Mouse (Mus musculus) WW6 (cell line): ENCODE measurements around the gene Sdk2.
A peak's percentile ranks its signal among the peaks of the same experiment; 100 is the strongest.

Experiments used
- DNase-seq: peaks from one replicate; pipeline ENCODE4 v3.0.0-alpha.2; 2013; ENCODE audit warnings: low read depth, low spot score

Gene Sdk2

DNA sequence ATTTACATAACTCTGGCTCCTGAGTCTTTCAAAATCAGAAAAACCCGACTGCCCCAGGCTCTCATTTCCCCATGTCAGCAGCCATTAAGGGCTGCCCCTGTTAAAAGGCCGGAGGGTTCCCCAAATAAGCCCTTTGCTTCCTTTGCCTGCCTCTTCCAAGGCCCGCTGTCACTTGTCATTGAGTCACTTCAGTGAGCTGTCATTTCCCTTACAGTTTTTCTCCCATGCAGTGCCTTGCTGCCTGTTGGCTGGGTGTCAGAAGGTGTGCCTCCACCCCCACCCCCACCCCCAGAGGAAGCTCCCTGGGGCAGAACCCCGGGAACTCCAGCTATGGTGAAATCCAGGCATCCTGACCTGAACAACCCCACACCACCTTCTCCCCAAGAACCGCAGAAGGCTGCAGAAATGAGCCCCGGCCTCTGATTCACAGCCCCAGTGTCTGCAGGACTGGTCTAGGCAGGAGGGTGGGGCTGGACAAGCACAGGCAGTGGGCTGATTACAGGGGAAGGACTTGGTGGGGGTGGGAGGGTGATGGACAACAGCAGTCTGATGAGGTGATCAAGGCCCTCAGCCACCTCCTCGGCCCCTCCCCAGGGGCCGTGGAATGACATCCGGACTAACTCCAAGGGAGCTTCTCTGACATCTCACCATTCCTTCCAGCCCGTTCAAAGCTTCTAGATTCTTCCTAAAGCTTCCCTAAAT is 300.4 kb downstream of the Sdk2 start:
- DNase-seq, result no peak

DNA sequence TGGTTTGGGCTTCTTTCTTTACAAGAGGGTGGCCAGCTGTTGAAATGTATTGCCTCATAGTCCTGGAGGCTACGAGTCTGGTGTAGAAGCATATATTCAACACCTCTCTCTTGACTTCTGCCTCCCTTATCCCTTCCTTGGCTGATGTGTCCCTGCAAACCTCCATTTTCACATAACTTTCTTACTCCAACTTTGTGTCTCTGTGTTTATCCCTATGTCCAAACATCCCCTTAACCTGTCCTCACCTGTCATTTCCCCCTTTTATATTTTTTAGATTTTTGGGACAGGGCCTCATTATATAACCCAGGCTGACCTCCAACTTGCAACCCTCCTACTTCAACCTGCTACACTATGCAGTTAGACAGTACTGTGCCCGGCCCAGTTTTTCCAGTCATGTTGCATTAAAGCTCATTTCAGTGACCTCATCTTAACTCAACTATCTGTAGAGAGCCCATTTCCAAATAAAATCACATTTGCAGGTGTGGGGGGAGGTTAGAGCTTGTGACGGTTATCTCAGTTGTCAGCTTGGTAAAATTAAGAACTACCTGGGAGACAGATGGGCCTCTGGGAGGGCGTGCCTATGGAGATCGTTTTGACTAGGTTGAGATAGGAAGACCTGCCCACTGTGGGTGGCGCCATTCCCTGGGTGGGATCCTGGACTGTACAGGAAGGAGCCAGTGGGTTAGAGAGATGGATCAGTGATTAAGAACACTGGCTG is 302.6 kb downstream of the Sdk2 start:
- DNase-seq, result no peak

DNA sequence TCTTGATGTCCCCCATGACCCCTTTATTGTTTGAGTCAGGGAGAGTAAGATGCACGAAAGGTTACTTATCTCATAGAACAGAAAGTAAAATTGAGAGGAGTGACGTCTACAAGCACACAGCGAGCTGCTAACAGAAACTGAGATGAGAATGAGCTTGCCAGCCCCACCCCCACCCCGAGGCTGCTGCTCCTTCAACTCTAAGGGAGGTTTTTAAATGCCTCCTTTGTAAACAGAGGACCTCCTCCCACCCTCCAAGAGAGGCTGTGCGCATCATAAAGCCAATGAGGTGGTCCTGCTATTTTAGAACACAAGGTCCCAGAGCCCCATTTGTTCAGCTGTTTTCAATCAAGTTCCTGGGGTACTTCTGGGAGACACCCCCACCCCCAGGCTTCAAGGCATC is 303.4 kb downstream of the Sdk2 start:
- DNase-seq, result no peak

DNA sequence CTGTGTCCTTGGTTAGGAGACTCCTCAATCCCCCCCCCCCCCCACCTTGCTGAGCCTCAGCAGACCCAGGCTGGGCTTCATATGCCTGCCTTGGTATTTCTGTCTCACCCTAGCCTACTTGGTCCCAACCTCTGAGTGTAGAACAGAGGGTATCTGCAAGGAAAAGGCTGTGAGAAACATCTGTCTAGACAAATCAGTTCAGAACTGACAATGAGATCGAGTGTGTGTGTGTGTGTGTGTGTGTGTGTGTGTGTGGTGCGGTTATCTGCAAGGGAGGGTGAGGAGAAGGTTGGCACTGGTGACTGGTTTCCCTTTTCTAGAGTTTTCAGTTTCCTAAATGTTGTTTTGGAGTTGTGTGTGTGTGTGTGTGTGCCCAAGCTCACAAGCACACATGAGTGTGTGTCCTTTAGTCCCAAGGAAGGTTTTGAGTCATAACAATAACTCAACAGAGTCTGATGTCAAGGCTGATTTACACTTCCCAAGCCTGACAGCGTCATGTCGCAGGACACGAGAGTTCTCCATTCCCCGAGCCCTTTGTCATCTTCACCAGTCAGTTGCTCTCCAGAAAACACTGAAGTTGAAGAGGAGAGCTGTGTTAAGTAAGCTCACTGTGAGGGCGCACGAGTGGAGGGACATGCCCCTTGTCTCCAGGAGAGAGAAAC is 304.6 kb downstream of the Sdk2 start:
- no peak for DNase-seq

DNA sequence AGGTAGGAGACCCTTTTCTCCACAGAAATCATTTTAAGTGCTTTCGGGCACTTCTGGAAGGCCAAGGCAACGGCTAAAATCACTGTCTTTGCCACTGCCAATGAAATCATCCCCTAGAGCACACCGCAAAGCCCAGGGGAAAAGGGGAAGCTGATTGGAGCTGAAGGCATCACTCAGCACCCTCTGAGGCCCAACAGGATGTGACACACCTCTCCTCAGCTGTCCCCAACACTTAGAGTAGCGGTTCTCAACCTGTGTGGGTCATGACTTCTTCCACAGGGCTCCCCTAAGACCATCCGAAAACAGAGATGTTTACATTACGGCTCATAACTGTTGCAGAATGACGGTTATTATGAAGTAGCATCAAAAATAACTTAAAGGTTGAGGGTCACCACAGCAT is 305.2 kb downstream of the Sdk2 start:
- no peak for DNase-seq

DNA sequence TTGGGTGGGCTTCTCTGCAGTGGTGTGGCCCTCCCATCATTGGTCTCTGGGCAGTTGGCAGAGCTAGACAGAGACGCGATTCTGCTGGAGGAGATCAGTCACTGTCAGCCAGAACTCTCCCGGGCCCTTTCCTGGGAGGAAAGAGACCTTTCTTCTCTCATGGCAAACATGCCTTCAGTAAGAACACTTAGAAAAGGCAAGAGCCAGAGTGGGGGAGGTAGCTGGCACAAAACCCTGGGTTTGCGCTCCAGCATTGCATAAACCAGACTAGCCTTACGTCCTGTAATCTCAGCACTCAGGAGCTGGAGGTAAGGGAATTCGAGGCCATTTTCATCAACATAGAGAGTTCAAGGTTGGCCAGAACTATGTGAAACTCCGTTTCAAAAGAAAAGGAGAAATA is 306.4 kb downstream of the Sdk2 start:
- DNase-seq, result no peak

DNA sequence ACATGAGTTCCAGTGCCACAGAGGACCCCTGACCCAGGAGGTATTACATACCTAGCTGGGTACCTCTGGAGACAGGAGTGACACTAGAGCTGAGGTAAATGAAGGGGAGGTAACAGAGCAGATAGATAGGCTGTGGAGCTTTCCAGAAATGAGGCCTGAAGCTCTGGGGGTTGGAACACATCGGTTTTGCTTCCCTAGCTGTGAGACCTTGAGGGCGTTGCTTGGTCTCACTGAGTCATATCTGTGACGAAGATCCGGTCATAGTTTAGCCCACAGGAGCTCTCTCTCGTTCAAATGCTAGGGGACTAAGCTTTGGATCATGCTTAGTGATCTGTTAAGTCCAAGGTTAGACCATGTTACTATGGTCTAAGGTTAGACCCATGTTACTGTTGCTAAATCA is 308.0 kb downstream of the Sdk2 start:
- no peak for DNase-seq

DNA sequence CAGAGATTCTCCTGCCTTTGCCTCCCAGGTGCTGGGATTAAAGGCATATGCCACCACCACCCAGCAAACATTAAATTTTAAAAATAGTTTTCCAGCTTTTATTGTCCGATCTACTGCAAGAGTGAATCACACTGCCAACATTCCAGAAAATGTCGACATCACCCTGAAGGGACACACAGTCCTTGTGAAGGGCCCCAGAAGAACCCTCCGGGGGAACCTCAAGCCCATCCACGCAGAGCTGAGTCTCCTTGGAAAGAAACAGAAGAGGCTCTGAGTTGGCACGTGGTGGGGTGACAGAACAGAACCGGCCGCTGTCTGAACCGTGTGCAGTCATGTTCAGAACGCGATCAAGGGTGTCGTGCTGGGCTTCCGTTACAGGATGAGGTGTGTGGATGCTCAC is 310.3 kb downstream of the Sdk2 start:
- DNase-seq, result no peak

DNA sequence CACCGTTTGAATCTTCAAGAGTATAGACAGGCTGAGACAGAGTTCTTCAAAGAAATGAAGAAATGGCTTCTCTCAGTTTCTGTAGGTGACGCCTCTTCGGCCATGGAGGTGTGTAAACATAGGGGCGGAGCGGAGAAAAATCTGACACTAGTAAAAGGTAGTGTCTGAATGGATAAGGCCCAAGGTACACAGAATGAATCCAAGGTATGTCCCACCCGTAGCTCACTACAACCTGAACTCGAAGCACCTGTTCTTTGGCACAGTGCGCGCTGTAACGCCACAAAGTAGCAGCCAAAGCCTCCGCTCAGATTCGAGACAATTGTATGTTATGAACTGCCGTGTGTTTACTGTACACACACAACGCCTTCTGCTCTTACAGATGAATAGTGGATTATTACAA is 311.0 kb downstream of the Sdk2 start:
- no peak for DNase-seq

DNA sequence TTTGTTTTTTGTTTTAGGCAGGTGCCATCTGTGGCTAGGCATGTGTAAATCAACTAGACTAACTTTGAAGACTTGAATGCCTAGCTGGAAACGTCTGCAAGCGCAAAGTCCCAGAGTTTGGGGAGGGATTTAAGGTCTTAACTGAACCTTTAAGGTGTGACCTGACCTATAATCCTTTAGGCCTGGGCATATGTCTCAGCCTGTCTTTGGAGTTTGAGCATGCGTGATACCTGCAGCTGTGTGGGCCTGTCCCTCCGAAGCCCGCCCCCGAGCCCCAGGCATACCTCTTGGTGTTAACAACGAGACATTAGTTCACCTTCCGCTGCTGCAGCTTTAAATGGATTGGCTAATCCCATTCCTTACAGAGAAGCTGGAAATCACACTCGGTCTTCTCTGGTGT is 312.0 kb downstream of the Sdk2 start:
- no peak for DNase-seq

DNA sequence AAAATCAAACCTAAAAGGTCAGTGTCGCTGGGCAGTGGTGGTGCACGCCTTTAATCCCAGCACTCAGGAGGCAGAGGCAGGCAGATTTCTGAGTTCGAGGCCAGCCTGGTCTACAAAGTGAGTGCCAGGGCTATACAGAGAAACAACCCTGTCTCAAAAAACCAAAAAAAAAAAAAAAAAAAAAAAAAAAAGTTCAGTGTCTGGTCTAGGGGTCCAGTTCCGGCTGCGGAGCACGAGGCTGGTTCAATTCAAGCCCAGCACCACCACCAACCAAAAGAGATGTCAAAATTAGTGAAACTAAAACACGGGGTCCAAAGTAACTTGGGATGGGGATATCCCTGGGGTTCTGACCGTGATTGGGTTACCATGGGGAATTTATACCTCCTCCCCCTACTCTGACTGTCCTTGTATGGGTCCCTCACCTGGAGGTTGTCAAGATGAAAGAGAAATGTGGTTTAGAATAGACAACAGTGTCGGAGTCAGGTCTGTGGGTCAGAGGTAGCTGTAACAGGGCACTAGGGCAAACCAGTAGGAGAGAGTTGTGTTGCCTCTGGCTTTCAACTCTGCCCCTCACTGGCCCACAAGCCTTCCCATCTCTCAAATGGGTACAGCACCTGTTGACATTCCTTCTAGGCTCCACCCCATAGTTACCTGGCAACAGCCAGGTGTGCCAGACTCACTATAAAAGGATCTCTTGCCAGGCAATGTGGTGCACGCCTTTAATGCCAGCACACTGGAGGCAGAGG is 314.0 kb downstream of the Sdk2 start:
- DNase-seq, result no peak

DNA sequence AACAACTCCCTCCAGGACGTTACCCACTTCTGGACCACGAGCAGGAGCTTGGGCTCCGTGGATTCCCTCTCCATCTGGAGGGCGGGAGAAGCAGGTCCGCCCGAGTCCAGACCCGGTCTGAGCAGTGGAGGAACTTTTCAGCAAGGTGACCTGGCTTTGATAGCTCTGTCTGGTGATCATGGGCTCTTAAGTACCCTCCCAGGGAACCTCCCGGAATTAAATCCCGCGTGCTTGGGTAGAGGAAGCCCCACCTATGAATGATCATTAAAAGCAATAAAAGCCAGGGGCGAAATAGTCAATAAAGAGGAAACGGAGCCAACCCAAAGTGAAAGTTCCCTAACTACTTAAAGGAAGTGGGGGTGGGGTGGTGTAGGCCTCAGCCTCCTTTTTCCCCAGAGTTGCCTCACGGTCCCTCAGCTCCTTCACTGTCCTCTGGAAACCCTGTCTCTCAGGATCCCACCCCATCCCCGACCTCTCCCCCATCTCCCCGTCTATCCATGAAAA is 314.6 kb downstream of the Sdk2 start:
- DNase-seq, result peak; percentile 80

DNA sequence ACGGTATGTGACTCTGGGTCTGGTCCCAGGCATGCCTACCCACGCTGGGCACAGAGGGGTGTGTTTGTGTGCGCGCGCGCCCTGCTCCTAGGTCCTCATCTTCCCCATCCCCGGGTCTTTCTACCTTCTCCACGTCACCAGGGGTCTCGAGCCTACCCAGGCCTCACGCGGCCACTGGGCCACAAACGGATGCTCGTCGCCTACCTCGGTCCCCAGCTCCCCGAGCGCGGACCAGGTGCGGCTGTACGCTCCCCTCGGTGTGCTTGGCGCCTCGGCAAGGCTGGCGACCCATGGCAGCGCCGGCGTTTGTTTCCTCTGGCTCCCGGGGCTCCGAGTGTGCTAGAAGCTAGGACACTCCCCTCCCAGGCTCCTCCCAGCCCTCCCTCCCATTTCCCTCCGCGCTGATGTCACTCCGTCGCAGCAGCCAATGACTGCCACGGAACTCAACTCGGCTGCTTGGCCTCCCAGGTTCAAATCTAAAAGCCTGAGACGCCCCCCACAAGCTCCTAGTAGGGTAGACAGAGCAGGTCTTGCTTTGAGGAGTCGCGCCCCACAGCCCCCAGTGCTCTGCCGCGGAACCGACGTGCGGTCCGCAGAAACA is 315.3 kb downstream of the Sdk2 start, which contains the start of gene Cdc42ep4:
Gene Cdc42ep4 (minus strand): TSS at position 398 of the 601 bp plus-strand sequence.
- peak; percentile 98 for DNase-seq

DNA sequence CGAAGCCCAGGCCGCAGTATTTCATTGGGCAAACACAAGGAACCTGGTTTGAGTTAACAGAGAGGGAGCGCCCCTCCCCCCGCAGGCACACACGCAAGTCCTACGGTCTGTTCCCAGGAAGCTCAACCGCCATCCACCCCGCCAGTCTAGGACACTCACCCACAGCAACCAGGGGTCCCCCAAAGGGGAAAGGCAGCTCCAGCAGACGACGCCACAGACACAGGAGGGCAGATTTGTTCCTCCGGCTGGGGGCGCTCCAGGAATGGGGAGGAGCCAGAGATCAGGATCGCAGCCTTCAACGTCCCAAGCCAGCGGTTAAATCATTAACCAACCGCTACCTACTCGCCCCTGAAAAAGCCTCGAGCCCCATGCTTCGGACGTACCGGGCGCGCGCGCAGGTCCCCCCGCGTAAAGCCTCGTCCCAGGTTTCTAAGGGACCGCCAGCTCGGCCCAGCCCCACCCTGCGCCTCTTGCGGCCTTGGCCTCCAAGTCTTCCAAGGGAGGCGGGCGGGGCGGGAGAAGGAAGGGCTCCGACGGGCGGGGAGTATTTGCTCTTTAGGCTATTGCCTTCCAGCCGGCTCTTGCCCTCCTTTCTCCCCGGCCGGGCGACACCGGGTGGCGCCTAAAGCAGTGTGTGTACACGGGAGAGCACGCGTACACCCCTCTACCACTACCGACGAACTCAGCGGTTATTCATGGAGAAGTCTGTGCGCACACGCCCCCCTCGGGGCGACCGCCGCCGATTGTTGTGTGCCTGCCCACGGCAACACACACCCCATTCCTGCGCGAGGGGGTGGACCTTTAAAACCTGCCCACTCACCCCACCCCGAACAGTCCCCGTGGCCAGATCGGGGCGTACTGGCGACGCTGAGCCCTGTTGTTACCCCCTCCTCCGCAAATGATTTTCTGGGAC is 316.0 kb downstream of the Sdk2 start:
- peak; percentile 59 for DNase-seq

DNA sequence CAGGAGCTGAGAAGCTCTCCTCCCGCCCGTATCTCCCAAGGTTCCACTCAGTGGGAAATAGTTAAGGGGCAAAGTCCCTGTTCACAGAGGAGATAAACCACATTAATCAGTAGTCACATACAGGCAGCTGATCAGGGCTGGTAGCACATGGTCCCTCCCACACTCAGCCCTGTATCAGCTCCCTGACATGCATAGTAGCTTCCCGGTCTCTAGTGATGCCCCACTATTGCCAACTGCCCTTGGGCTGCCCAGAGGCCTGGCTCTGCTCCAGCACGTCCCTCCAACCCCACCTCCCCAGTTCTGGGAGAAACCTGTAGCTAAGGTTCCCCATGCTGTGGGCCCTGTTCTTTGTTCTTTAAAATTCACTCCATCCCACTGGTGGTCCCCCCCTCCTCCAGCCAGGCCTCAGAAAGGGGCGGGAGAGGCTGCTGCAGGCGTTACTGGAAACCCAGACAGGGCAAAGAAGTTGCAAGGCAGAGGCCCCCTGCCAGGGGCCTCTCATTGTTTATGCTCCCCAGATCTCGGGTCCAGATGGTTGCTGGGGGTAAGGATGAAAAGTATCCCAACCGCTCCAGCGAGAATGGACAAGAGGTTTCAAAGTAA is 317.0 kb downstream of the Sdk2 start:
- no peak for DNase-seq

DNA sequence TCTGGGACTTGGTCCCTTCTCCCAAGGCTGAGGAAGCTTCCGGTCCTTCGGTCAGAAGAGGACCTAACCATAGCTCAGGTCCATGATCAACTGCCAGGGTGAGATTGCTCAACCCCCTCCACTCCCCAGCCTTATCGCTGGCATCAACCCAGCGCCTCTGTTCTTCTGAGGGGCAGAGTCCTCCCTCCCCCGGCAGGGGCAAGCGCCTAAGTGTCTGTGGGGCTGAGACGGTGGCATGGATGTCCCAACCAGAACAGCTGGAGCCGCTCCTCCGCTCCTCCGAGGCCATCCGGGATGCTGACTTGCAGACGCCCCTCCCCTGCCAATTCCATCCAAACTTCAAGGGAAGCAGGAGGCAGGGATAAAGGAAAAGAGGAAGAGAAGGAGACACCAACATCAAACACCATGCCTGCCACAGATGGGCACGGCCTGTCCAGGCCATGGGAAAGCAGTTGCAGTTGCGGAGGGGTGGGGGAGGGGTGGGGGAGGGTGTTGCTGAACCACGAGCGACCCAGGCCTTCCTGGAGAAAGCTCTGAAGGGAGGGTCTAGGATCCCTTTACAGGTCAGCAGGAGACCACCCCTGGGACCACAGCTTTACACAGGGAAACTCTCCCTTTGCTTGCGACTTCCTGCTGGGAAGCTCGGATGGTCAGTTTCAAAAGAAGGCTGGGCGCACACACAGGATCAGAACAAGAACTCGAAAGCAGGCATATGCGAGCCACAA is 317.9 kb downstream of the Sdk2 start:
- no peak for DNase-seq

DNA sequence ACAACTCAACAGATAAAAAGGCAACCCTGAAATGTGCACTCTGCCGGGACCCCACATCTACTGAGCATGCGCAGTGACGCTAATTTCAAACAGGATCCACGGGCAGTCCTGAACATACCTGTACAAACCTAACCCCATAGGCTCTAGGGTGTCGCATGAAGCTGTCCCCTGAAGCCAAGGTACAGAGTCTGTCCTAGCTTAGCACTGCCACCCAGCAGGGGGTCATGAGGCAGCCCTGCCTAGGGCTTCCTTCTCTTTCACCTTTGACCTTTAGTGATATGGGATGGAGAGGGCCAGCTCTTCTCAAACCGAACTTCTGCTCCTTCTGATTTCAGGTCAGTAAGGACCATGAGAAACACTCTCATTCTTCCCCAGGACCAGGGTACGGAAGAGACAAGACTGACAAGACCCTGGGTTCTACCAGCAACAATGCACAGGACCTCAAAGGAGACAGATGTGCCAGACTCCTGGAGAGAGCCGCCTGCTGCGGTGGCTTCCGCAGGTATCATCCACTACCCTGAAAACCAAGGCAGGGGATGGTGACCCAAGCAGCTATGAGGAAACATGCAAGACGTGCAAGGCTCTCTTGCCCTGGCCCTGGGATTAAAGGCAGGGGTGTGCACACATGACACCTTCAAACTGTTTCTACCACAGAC is 319.0 kb downstream of the Sdk2 start:
- DNase-seq, result no peak

DNA sequence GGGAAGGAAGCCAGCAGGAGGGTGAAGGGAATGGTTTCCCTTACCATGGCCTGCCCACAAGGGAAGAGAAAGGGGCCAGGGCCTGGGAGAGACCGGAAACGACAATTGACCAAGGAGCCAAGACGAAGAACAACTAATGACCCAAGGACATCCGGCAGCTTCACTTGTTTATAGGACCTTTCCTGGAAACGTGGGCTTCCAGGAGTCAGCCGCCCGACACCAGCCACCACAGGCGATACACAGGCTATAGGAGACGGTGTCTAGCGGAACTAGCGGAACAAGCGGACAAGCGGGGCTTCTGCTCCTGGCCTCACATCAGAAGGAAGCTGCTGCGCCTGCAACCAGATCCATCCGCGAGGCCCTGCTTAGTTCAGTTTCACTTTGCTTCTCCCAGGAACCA is 319.8 kb downstream of the Sdk2 start:
- no peak for DNase-seq

DNA sequence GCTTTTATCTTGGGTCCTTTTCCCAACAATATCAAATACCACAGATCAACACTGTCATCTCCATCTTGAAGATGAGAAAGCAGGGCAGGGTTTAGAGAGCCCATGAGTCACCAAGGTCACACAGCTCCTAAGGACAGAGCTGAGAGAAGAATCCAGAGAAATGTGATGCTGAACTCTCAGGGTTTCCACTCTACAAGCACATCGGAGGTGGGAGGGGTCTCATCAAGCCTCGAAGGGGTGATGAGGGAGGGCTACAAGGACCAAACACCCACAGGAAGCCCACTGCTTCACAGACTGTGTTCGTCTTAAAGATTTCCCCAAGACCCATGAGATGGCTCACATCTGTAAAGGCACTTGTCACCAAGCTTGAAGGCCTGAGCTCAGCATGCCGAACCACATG is 320.9 kb downstream of the Sdk2 start:
- no peak for DNase-seq
